Mouse (Mus musculus) lung, postnatal 0 days (tissue): ENCODE data around the gene Trappc3. TPM values are rescaled to one million over a fixed set of nuclear protein-coding genes. Genes with fewer than 3 reads are reported as not detected.

Experiments
- ATAC-seq: fragments of 200-750 bp; cut with Nextera tagmentation; 2 replicates; pipeline ENCODE4 v1.8.0; 2017; ENCODE audit warnings: moderate library complexity
- DNase-seq: peaks from one replicate; pipeline ENCODE4 v3.0.0-alpha.2; 2016; ENCODE audit warnings: low spot score
- H3K27ac ChIP-seq: fragments of 300-500 bp; sonication (generic); 2 replicates; pipeline ENCODE4 v1.5.1; 2014; ENCODE audit warnings: antibody characterized with exemption, mild to moderate bottlenecking, low read length, mixed read lengths
- H3K27me3 ChIP-seq: fragments of 300-500 bp; sonication (generic); replicated peaks from 2 replicates; pipeline ENCODE4 v1.6.1; 2014; ENCODE audit warnings: low read length, mixed read lengths; ENCODE audit not compliant: insufficient read depth
- H3K36me3 ChIP-seq: fragments of 300-500 bp; sonication (generic); 2 replicates; pipeline ENCODE4 v1.6.1; 2014; ENCODE audit warnings: low read length, mixed read lengths; ENCODE audit not compliant: insufficient read depth
- H3K4me1 ChIP-seq: fragments of 300-500 bp; sonication (generic); 2 replicates; pipeline ENCODE4 v1.6.1; 2014; ENCODE audit warnings: antibody characterized with exemption, low read depth, low read length, mixed read lengths; ENCODE audit not compliant: insufficient read depth
- H3K4me2 ChIP-seq: fragments of 300-500 bp; sonication (generic); replicated peaks from 2 replicates; pipeline ENCODE4 v1.6.1; 2014; ENCODE audit warnings: low read depth, mild to moderate bottlenecking, low read length, moderate library complexity, mixed read lengths
- H3K4me3 ChIP-seq: fragments of 300-500 bp; sonication (generic); 2 replicates; pipeline ENCODE4 v1.5.1; 2014; ENCODE audit warnings: low read depth, low read length
- H3K9ac ChIP-seq: fragments of 300-500 bp; sonication (generic); replicated peaks from 2 replicates; pipeline ENCODE4 v1.6.1; 2014; ENCODE audit warnings: low read depth, mild to moderate bottlenecking
- H3K9me3 ChIP-seq: fragments of 300-500 bp; sonication (generic); 2 replicates; pipeline ENCODE4 v1.6.1; 2016; ENCODE audit warnings: low read length, mixed read lengths
- CTCF ChIP-seq: IDR thresholded peaks from 2 replicates; pipeline ENCODE4 v1.5.1; 2016; ENCODE audit warnings: antibody characterized with exemption, mild to moderate bottlenecking
- EP300 ChIP-seq: IDR thresholded peaks from 2 replicates; pipeline ENCODE4 v1.6.1; 2016; ENCODE audit warnings: antibody characterized with exemption, mild to moderate bottlenecking, control low read depth
- WGBS: fragments of 180-500 bp; shearing (Covaris S2); extraction: QIAGEN DNeasy Blood & Tissue Kit; methylation state at CpG from one replicate; pipeline ENCODE4 v1.1.7; 2014; 5-methylcytosine and 5-hydroxymethylcytosine counted together
- polyA plus RNA-seq: library from polyadenylated mRNA; unstranded; fragments of >200 nt; fragmentation: Nextera tagmentation; extraction: Ambion mirVana; gene quantifications from 2 replicates; pipeline ENCODE4 v1.2.1, GENCODE M21; 2015

Gene Trappc3
- polyA plus RNA-seq, 1 experiment from 2014 or later = 97.9 TPM

DNA sequence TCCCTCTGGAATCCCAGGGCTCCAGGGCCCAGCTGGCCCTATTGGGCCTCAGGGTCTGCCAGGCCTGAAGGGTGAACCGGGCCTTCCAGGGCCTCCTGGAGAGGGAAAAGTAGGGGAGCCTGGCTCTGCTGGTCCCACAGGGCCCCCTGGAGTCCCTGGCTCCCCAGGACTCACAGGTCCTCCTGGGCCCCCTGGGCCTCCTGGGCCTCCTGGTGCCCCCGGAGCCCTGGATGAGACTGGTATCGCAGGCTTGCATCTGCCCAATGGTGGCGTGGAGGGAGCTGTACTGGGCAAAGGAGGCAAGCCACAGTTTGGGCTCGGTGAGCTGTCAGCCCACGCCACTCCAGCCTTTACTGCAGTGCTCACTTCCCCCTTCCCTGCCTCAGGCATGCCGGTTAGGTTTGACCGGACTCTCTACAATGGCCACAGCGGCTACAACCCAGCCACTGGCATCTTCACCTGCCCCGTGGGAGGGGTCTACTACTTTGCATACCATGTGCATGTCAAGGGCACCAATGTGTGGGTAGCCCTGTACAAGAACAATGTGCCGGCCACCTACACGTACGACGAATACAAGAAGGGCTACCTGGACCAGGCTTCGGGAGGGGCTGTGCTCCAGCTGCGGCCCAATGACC is 49.6 kb downstream of the Trappc3 start:
- no peak overlapping the region for H3K27ac ChIP-seq
- DNase-seq = no peak
- 87% methylated on average over 16 of the region's 16 CpGs for WGBS
- no peaks in the 10 kb centered on the region for H3K4me1 ChIP-seq
- no peak overlapping the region for H3K4me2 ChIP-seq
- no peak for ATAC-seq
- H3K36me3 ChIP-seq = no peaks in the 10 kb centered on the region
- no peak for TF ChIP-seq EP300
- TF ChIP-seq CTCF = no peak
- no peaks in the 10 kb centered on the region for H3K27me3 ChIP-seq
- H3K9ac ChIP-seq = no peak overlapping the region
- no peaks in the 10 kb centered on the region for H3K9me3 ChIP-seq
- no peak overlapping the region for H3K4me3 ChIP-seq

DNA sequence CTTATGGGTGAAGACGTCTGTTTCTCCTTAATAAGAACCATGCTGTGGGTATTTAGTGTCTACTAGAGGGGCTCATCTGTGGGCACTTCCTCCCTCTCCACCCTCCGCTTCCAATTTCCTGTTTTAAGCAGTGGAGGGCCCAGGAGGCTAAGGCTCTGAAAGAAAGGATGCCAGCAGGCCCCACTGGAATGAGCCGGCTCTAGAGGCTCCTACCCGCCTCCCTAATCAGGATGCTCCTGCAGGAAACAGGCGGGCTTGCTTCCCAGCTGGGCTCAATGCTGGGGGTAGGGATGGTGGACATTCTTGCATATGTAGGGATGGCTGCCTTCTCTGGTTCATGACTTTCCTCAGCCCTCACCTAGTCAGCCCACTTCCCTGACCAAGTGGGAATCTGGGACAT is 51.1 kb downstream of the Trappc3 start:
- Histone ChIP-seq H3K4me1 (no peaks in the 10 kb centered on the region), H3K9me3 (no peaks in the 10 kb centered on the region), H3K27ac (no peak overlapping the region), H3K36me3 (peaks cover 7% of the 10 kb centered on the region; the same call in 1 of the 2 replicates), H3K4me2 (no peak overlapping the region), H3K4me3 (no peak overlapping the region), H3K9ac (no peak overlapping the region), H3K27me3 (no peaks in the 10 kb centered on the region)
- ATAC-seq = no peak
- WGBS = 43% methylated on average over 5 of the region's 5 CpGs
- no peak for TF ChIP-seq EP300
- no peak for TF ChIP-seq CTCF
- no peak for DNase-seq

DNA sequence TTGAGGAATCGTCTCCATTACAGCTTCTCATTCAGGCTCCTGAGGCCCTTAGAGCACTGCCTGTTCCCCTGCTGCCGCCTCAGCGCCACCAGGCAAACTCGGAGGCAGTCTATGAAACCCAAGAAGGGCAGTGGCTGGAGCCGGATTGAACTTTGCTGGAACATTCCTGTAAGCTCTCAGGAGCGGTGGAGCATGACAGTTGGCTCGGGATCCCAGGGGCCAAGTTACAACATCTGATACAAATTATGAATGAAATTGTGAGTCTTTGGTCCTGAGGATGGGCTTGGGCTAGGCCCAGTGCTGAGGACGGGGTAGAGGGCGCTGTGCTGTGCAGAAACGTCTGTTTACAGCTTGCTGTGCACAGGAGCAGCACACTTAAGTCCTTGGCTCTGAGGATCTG is 52.3 kb downstream of the Trappc3 start:
- Histone ChIP-seq H3K9me3 (no peaks in the 10 kb centered on the region), H3K9ac (no peak overlapping the region), H3K4me1 (no peaks in the 10 kb centered on the region), H3K4me2 (no peak overlapping the region), H3K27ac (no peak overlapping the region), H3K36me3 (peaks cover 7% of the 10 kb centered on the region; the same call in 1 of the 2 replicates), H3K27me3 (no peaks in the 10 kb centered on the region), H3K4me3 (no peak overlapping the region)
- WGBS = 68% methylated on average over 10 of the region's 10 CpGs
- TF ChIP-seq CTCF = no peak; the same call in 1 of the 2 replicates
- no peak for TF ChIP-seq EP300
- DNase-seq = no peak
- ATAC-seq = no peak

- DNase-seq = no peak
- 34% methylated on average over 5 of the region's 5 CpGs for WGBS
Observed at GRCm38 (mm10) chr4:126315931-126316330, 53.8 kb downstream of the Trappc3 start.

GRCm38 (mm10) chr4:126316443-126317040 is 54.4 kb downstream of the Trappc3 start:
- H3K36me3 ChIP-seq = peaks cover 7% of the 10 kb centered on the region; the same call in 1 of the 2 replicates
- 86% methylated on average over 13 of the region's 13 CpGs for WGBS
- H3K4me1 ChIP-seq = 0 out of 2 replicates have a peak, but pooled peaks cover 8% of the 10 kb centered on the region
- H3K4me3 ChIP-seq = no peak overlapping the region
- no peak overlapping the region for H3K4me2 ChIP-seq
- TF ChIP-seq CTCF = no peak
- no peak for TF ChIP-seq EP300
- ATAC-seq = no peak
- no peak for DNase-seq
- H3K9me3 ChIP-seq = no peaks in the 10 kb centered on the region
- no peak overlapping the region for H3K27ac ChIP-seq
- no peak overlapping the region for H3K9ac ChIP-seq
- no peaks in the 10 kb centered on the region for H3K27me3 ChIP-seq

More at GRCm38 (mm10) chr4:126315931-126316330, 53.8 kb downstream of the Trappc3 start:
- 0 out of 2 replicates have a peak, but pooled peaks cover 8% of the 10 kb centered on the region for H3K4me1 ChIP-seq
- TF ChIP-seq CTCF = no peak
- TF ChIP-seq EP300 = no peak
- peaks cover 7% of the 10 kb centered on the region; the same call in 1 of the 2 replicates for H3K36me3 ChIP-seq
- no peak overlapping the region for H3K4me2 ChIP-seq
- no peak overlapping the region for H3K27ac ChIP-seq
- no peak overlapping the region for H3K9ac ChIP-seq
- no peaks in the 10 kb centered on the region for H3K9me3 ChIP-seq
- ATAC-seq = no peak
- no peaks in the 10 kb centered on the region for H3K27me3 ChIP-seq
- no peak overlapping the region for H3K4me3 ChIP-seq

- Histone ChIP-seq H3K4me2 (no peak overlapping the region), H3K27me3 (no peaks in the 10 kb centered on the region), H3K4me1 (0 out of 2 replicates have a peak, but pooled peaks cover 8% of the 10 kb centered on the region), H3K9me3 (no peaks in the 10 kb centered on the region), H3K4me3 (no peak overlapping the region), H3K9ac (no peak overlapping the region), H3K27ac (no peak overlapping the region), H3K36me3 (peaks cover 7% of the 10 kb centered on the region; the same call in 1 of the 2 replicates)
- DNase-seq (no peak), ATAC-seq (no peak)
- 83% methylated on average over 6 of the region's 6 CpGs for WGBS
- TF ChIP-seq CTCF = no peak
- no peak for TF ChIP-seq EP300
Observed at GRCm38 (mm10) chr4:126319806-126320205, 57.7 kb downstream of the Trappc3 start.
